Mouse (Mus musculus) bone marrow macrophage, adult 2 months (primary cell): Measurements from ENCODE around the gene Pde8a.

Source experiments
- CTCF ChIP-seq: IDR thresholded peaks from 2 replicates; pipeline ENCODE4 v1.5.1; 2012; ENCODE audit warnings: low read depth, mild to moderate bottlenecking, low read length, moderate library complexity
- POLR2A ChIP-seq: IDR thresholded peaks from 2 replicates; pipeline ENCODE4 v1.6.1; 2012; ENCODE audit warnings: mild to moderate bottlenecking, low read depth, low read length, borderline replicate concordance

DNA sequence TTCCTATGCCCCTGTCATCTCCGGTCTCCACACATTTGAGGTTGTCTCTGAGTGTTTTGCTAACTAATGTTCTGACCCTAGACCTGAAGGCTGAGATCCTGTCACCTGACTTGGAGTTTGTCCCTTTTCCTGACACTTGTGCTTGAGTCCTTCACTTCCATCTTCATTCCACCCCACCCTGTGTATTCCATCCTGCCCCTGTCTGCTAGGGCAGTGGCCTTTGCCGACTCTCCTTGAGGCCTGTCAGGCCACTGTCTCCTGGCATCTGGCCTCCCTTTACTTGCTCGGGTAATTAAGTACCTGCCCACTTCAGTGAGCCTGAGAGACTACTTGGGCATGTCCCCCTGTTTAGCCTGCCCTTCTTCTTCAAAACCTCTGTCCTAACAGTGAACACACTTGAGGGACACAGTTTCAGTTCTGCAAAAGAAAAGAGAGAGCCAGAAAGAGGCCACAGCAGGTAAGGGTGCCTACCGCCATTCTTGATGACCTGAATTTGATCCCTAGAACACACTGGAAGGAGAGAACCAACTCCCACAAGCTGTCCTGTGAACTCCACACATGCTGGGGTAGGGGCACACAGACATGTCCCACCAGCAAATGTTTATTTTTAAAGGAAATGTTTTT lies 22.3 kb downstream of the Pde8a start:
- TF ChIP-seq CTCF (no peak), POLR2A (no peak)
